Mouse (Mus musculus): ENCODE data around the gene Scg2. TPM values are rescaled to one million over a fixed set of nuclear protein-coding genes. Genes with fewer than 3 reads are reported as not detected.
A peak's percentile ranks its signal among the peaks of the same experiment; 100 is the strongest.

The Scg2 gene
- polyA plus RNA-seq, 1 experiment from 2014 or later, result 3.5 TPM

GRCm38 (mm10) chr1:79450343-79451021 is 10.6 kb upstream of the Scg2 start:
- ATAC-seq (replicated peaks; ENCODE audit: insufficient number of reproducible peaks, low FRiP score, low TSS enrichment, low read depth), result peak; percentile 78
- H3K9me3 ChIP-seq (replicated peaks; ENCODE audit: control insufficient read depth, low read length), result no peaks in the 10 kb centered on the region
- peak overlapping the region; percentile 10; the same call in 1 of the 2 replicates for H3K9ac ChIP-seq (replicated peaks; ENCODE audit: low read length)
- H3K4me2 ChIP-seq (ENCODE audit: low read depth, low read length), result peak overlapping the region; percentile 32
- 18% methylated on average over 20 of the region's 20 CpGs for WGBS
- no peaks in the 10 kb centered on the region for H3K4me1 ChIP-seq (ENCODE audit: control insufficient read depth, insufficient read depth, low read length)
- H3K4me3 ChIP-seq (ENCODE audit: low read depth, low read length), result 0 out of 2 replicates have a peak overlapping the region, but pooled peaks have one; percentile 12
- H3K36me3 ChIP-seq (replicated peaks; ENCODE audit: control insufficient read depth, insufficient read depth, low read depth, low read length), result no peaks in the 10 kb centered on the region
- no peaks in the 10 kb centered on the region for H3K27me3 ChIP-seq (ENCODE audit: control insufficient read depth, insufficient read depth, low read length)
- DNase-seq (ENCODE audit: low spot score), result peak; percentile 27
- H3K27ac ChIP-seq (replicated peaks; ENCODE audit: low read depth, low read length), result no peak overlapping the region

GRCm38 (mm10) chr1:79449943-79450342 is 10.0 kb upstream of the Scg2 start:
- H3K4me1 ChIP-seq (ENCODE audit: control insufficient read depth, insufficient read depth, low read length), result no peaks in the 10 kb centered on the region
- no peaks in the 10 kb centered on the region for H3K9me3 ChIP-seq (replicated peaks; ENCODE audit: control insufficient read depth, low read length)
- no peak overlapping the region for H3K27ac ChIP-seq (replicated peaks; ENCODE audit: low read depth, low read length)
- peak overlapping the region; percentile 32 for H3K4me2 ChIP-seq (ENCODE audit: low read depth, low read length)
- peak overlapping the region; percentile 10; the same call in 1 of the 2 replicates for H3K9ac ChIP-seq (replicated peaks; ENCODE audit: low read length)
- 0 out of 2 replicates have a peak overlapping the region, but pooled peaks have one; percentile 12 for H3K4me3 ChIP-seq (ENCODE audit: low read depth, low read length)
- DNase-seq (ENCODE audit: low spot score) (no peak), ATAC-seq (replicated peaks; ENCODE audit: insufficient number of reproducible peaks, low FRiP score, low TSS enrichment, low read depth) (no peak)
- H3K27me3 ChIP-seq (ENCODE audit: control insufficient read depth, insufficient read depth, low read length), result no peaks in the 10 kb centered on the region
- H3K36me3 ChIP-seq (replicated peaks; ENCODE audit: control insufficient read depth, insufficient read depth, low read depth, low read length), result no peaks in the 10 kb centered on the region
- WGBS, result 22% methylated on average over 6 of the region's 6 CpGs

GRCm38 (mm10) chr1:79445586-79445985 is 5.7 kb upstream of the Scg2 start:
- no peak for DNase-seq (ENCODE audit: low spot score)
- no peaks in the 10 kb centered on the region for H3K4me1 ChIP-seq (ENCODE audit: control insufficient read depth, insufficient read depth, low read length)
- ATAC-seq (replicated peaks; ENCODE audit: insufficient number of reproducible peaks, low FRiP score, low TSS enrichment, low read depth), result no peak
- no peak overlapping the region for H3K9ac ChIP-seq (replicated peaks; ENCODE audit: low read length)
- H3K4me3 ChIP-seq (ENCODE audit: low read depth, low read length), result no peak overlapping the region
- no peak overlapping the region for H3K27ac ChIP-seq (replicated peaks; ENCODE audit: low read depth, low read length)
- 88% methylated on average over 4 of the region's 4 CpGs for WGBS
- H3K27me3 ChIP-seq (ENCODE audit: control insufficient read depth, insufficient read depth, low read length), result no peaks in the 10 kb centered on the region
- H3K9me3 ChIP-seq (replicated peaks; ENCODE audit: control insufficient read depth, low read length), result no peaks in the 10 kb centered on the region
- H3K4me2 ChIP-seq (ENCODE audit: low read depth, low read length), result no peak overlapping the region
- H3K36me3 ChIP-seq (replicated peaks; ENCODE audit: control insufficient read depth, insufficient read depth, low read depth, low read length), result no peaks in the 10 kb centered on the region

- Histone ChIP-seq H3K4me1 (ENCODE audit: control insufficient read depth, insufficient read depth, low read length) (no peaks in the 10 kb centered on the region), H3K36me3 (replicated peaks; ENCODE audit: control insufficient read depth, insufficient read depth, low read depth, low read length) (no peaks in the 10 kb centered on the region), H3K9me3 (replicated peaks; ENCODE audit: control insufficient read depth, low read length) (no peaks in the 10 kb centered on the region), H3K27ac (replicated peaks; ENCODE audit: low read depth, low read length) (no peak overlapping the region), H3K4me2 (ENCODE audit: low read depth, low read length) (no peak overlapping the region), H3K27me3 (ENCODE audit: control insufficient read depth, insufficient read depth, low read length) (no peaks in the 10 kb centered on the region), H3K9ac (replicated peaks; ENCODE audit: low read length) (no peak overlapping the region), H3K4me3 (ENCODE audit: low read depth, low read length) (no peak overlapping the region)
- ATAC-seq (replicated peaks; ENCODE audit: insufficient number of reproducible peaks, low FRiP score, low TSS enrichment, low read depth) (no peak), DNase-seq (ENCODE audit: low spot score) (no peak)
- WGBS, result 82% methylated on average over 1 of the region's 1 CpGs
These were observed 2.2 kb downstream of the Scg2 start for GRCm38 (mm10) chr1:79437755-79438154.

GRCm38 (mm10) chr1:79436671-79437070 is 3.2 kb downstream of the Scg2 start:
- H3K9ac ChIP-seq (replicated peaks; ENCODE audit: low read length), result no peak overlapping the region
- no peaks in the 10 kb centered on the region for H3K4me1 ChIP-seq (ENCODE audit: control insufficient read depth, insufficient read depth, low read length)
- ATAC-seq (replicated peaks; ENCODE audit: insufficient number of reproducible peaks, low FRiP score, low TSS enrichment, low read depth) (no peak), DNase-seq (ENCODE audit: low spot score) (no peak)
- H3K27ac ChIP-seq (replicated peaks; ENCODE audit: low read depth, low read length), result no peak overlapping the region
- WGBS, result 88% methylated on average over 8 of the region's 8 CpGs
- H3K4me3 ChIP-seq (ENCODE audit: low read depth, low read length), result no peak overlapping the region
- H3K9me3 ChIP-seq (replicated peaks; ENCODE audit: control insufficient read depth, low read length), result no peaks in the 10 kb centered on the region
- H3K36me3 ChIP-seq (replicated peaks; ENCODE audit: control insufficient read depth, insufficient read depth, low read depth, low read length), result no peaks in the 10 kb centered on the region
- no peaks in the 10 kb centered on the region for H3K27me3 ChIP-seq (ENCODE audit: control insufficient read depth, insufficient read depth, low read length)
- no peak overlapping the region for H3K4me2 ChIP-seq (ENCODE audit: low read depth, low read length)

- ATAC-seq (replicated peaks; ENCODE audit: insufficient number of reproducible peaks, low FRiP score, low TSS enrichment, low read depth), result no peak
- no peaks in the 10 kb centered on the region for H3K9me3 ChIP-seq (replicated peaks; ENCODE audit: control insufficient read depth, low read length)
- WGBS, result 57% methylated on average over 5 of the region's 5 CpGs
- no peaks in the 10 kb centered on the region for H3K36me3 ChIP-seq (replicated peaks; ENCODE audit: control insufficient read depth, insufficient read depth, low read depth, low read length)
- H3K27ac ChIP-seq (replicated peaks; ENCODE audit: low read depth, low read length), result no peak overlapping the region
- H3K27me3 ChIP-seq (ENCODE audit: control insufficient read depth, insufficient read depth, low read length), result no peaks in the 10 kb centered on the region
- no peak overlapping the region for H3K9ac ChIP-seq (replicated peaks; ENCODE audit: low read length)
- DNase-seq (ENCODE audit: low spot score), result no peak
- H3K4me2 ChIP-seq (ENCODE audit: low read depth, low read length), result no peak overlapping the region
- H3K4me1 ChIP-seq (ENCODE audit: control insufficient read depth, insufficient read depth, low read length), result no peaks in the 10 kb centered on the region
- H3K4me3 ChIP-seq (ENCODE audit: low read depth, low read length), result no peak overlapping the region
These were observed 10.9 kb downstream of the Scg2 start for GRCm38 (mm10) chr1:79429058-79429457.

GRCm38 (mm10) chr1:79415496-79415895 is 24.4 kb downstream of the Scg2 start:
- H3K4me1 ChIP-seq (ENCODE audit: control insufficient read depth, insufficient read depth, low read length), result no peaks in the 10 kb centered on the region
- no peaks in the 10 kb centered on the region for H3K27me3 ChIP-seq (ENCODE audit: control insufficient read depth, insufficient read depth, low read length)
- H3K4me2 ChIP-seq (ENCODE audit: low read depth, low read length), result no peak overlapping the region
- H3K36me3 ChIP-seq (replicated peaks; ENCODE audit: control insufficient read depth, insufficient read depth, low read depth, low read length), result no peaks in the 10 kb centered on the region
- DNase-seq (ENCODE audit: low spot score) (no peak), ATAC-seq (replicated peaks; ENCODE audit: insufficient number of reproducible peaks, low FRiP score, low TSS enrichment, low read depth) (no peak)
- no peak overlapping the region for H3K9ac ChIP-seq (replicated peaks; ENCODE audit: low read length)
- no peak overlapping the region for H3K4me3 ChIP-seq (ENCODE audit: low read depth, low read length)
- H3K27ac ChIP-seq (replicated peaks; ENCODE audit: low read depth, low read length), result no peak overlapping the region
- no peaks in the 10 kb centered on the region for H3K9me3 ChIP-seq (replicated peaks; ENCODE audit: control insufficient read depth, low read length)

- Histone ChIP-seq H3K4me1 (ENCODE audit: control insufficient read depth, insufficient read depth, low read length) (no peaks in the 10 kb centered on the region), H3K27ac (replicated peaks; ENCODE audit: low read depth, low read length) (no peak overlapping the region), H3K9me3 (replicated peaks; ENCODE audit: control insufficient read depth, low read length) (no peaks in the 10 kb centered on the region), H3K27me3 (ENCODE audit: control insufficient read depth, insufficient read depth, low read length) (no peaks in the 10 kb centered on the region), H3K4me2 (ENCODE audit: low read depth, low read length) (no peak overlapping the region), H3K36me3 (replicated peaks; ENCODE audit: control insufficient read depth, insufficient read depth, low read depth, low read length) (no peaks in the 10 kb centered on the region), H3K9ac (replicated peaks; ENCODE audit: low read length) (no peak overlapping the region), H3K4me3 (ENCODE audit: low read depth, low read length) (no peak overlapping the region)
- ATAC-seq (replicated peaks; ENCODE audit: insufficient number of reproducible peaks, low FRiP score, low TSS enrichment, low read depth), result no peak
- no peak for DNase-seq (ENCODE audit: low spot score)
- WGBS, result 78% methylated on average over 7 of the region's 7 CpGs
These were observed 33.5 kb downstream of the Scg2 start for GRCm38 (mm10) chr1:79406337-79406942.

All from embryonic facial prominence, embryonic 11.5 days (tissue).